Mouse (Mus musculus) left cerebral cortex, postnatal 4 days (tissue): ENCODE results near the gene Xndc1. TPM values are rescaled to one million over a fixed set of nuclear protein-coding genes. Genes with fewer than 3 reads are reported as not detected.
"Not testable (repeated sequence)": the region's sequence is repeated elsewhere in the genome, so short reads cannot be mapped to it uniquely, and the experiment has no call there.

Experiments
- DNase-seq: peaks from one replicate; pipeline ENCODE4 v3.0.0-alpha.2; 2022
- intact Hi-C: fragments of 180-260 bp; cut with DNase I; formaldehyde crosslinking; loops from one replicate; pipeline ENCODE4 v1.15.1; 2025
- total RNA-seq, 2 experiments: library from RNA; stranded (reverse); gene quantifications; 2 replicates each; pipeline ENCODE4 v1.2.3; 2021

The Xndc1 gene
- 10 to 100 TPM; 28.7 to 30.8 TPM for total RNA-seq

DNA sequence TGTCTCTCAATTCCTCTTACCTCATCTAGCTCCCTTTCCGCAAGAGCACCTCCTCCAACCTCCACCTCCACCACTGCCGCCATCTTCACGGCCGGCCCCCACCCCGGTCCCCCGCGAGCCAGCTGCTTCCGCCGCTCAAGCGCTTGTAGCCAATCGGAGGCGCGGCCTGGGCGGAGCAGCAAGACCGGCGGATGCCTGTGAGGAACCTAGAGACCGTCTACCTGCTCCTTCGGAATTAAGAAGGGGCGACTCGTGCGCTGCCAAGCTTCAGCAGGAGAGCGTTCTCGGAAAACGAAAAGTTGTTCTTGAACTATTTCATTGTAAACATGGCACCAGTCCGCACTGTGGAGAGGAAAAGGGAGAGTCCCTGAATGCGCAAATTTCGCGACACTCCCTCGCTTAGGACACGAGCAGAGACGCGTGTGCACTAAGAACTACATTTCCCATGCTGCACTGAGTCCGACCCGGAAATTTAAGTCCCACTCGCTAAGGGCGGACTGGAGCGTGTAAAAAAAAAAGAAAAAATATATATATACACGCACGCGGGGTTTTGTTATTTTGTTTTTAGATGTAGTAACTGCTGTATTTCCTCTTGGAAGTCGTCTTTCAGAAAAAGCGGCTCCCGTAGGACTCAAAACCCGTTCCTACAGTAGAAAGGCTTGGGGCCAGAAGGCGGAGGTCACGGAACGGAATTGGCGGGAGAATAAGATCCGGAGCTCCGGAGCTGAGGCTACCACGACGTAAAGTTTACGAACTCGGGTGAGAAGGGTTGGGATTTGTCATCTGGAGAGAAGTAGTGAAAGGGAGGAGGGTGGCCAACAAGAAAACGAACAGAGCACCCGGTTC is at the start of gene Xndc1, which contains the start of the genes Rnf121 and Xntrpc:
Gene Xndc1, plus strand, starts transcription at position 466 of the 846 bp plus-strand sequence.
Gene Rnf121, minus strand, starts transcription at position 424 of the 846 bp plus-strand sequence.
Gene Xntrpc, plus strand, starts transcription at position 668 of the 846 bp plus-strand sequence.
- intact Hi-C loops = no loop called here
- peak; percentile 93 for DNase-seq

DNA sequence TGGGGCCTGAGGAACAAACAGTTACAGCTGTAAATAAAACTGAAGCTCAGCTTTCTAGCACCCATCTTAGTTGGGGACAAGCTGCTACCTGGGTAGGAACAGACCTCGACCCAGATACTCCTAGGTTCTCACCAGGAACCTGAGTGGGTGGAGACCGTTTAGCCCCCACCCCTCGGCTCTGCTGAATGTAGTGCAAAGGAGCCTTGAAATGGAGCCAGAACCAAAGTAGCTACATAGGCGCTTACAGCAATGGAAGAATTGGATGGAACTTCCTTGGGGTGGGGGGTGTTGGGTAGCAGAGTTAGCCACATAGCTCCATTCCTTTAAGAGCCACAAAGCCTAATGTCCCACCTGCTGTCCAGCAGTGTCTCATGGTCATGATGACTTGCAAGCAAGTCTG is 48.4 kb upstream of the Xndc1 start:
- intact Hi-C loops = no loop called here
- DNase-seq = no peak

DNA sequence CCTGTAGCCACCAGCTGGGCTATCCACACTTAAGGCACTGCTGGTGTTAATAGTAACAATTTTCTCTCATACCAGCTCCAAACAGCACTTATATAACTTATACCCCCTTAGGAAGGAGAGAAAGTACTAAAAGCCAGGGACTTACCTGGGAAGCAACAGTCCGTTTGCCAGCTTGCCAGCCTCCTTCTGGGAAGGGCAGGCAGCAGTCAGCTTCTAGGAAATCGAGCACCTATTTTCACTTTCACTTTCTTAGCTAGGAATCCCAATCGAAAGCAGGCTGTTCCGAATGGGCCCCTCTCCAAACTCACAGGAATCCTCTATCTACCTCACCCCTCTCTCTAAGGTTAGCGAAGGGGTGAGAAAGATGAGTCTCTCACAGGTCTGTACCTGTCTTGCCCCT is 47.9 kb upstream of the Xndc1 start:
- intact Hi-C loops = no loop called here

DNA sequence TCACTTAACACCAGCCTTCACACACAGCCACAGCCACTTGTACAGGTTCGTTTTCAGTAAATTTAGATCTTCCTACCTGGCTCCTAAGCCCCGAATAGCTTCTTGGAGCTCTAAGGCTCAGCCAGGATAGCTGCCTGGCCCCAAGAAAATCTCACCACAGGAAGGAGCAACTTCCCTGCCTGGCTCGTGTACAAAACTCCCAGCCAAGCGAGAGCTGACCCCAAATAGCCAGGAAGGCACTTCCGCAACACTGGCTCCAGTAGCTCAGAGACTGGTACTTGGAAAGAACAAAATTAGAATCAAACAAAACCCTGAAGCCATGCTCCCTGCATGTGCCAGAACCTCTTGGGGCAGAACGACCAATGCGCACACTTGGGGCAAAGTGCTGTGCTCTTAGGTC is 47.3 kb upstream of the Xndc1 start:
- intact Hi-C loops = no loop called here
- DNase-seq = no peak

More for the DNA sequence above, 47.9 kb upstream of the Xndc1 start:
- no peak for DNase-seq

DNA sequence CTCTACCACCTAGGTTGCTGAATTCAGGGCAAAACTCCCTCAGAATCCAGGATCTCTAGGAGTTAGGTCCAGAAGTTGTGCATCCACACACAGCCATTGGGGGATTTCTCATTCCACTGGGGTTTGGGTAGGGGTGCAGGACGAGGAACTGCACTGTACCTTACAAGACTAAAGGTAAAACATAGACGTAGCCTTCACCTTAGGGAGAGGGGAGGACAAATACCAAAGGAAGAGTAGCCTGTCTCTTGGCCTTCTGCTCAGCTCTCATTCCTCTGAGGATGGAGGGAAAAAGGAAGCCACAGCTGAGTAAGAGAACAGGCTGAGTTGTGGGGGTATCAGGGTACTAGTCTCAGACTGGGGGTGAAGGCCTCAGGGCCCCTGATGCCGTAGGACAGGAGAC is 46.7 kb upstream of the Xndc1 start, which contains the start of gene Il18bp:
Gene Il18bp, minus strand, starts transcription at position 101 of the 400 bp plus-strand sequence.
- intact Hi-C loops = no loop called here
- DNase-seq = no peak

DNA sequence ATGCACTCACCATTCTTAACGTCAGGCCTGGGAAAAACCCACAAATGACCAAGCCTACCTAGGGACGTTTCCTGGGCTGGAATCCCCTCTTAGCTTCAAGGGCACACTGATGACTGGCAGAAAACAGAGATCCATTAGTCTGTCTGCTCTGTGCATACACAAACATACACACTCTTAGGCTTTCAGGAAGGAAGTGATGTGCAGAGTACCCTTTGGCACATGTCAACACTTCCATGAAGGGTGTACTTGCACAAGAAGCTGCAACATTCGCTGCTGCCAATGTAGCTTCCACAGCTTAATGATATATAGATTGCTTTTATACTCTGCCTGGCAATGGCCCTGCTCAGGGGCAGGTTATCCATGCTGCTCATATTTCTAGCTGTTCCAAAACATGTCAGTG is 45.9 kb upstream of the Xndc1 start:
- no peak for DNase-seq
- intact Hi-C loops = no loop called here

DNA sequence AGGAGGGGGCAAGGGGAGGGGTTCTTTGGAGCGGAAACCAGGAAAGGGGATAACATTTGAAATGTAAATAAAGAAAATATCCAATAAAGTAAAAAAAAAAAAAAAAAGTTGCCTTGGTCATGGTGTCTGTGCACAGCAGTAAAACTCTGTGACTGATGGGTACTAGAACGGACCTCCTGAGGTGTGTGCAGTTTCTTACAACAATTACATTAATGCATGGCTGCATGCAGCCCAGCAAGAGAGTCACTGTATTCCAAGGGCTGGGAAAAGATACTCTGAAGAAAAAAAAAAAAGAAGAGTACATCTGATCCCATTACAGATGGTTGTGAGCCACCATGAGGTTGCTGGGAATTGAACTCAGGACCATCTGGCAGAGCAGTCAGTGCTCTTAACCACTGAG is 44.4 kb upstream of the Xndc1 start:
- intact Hi-C loops, DNase-seq: not testable (repeated sequence)

DNA sequence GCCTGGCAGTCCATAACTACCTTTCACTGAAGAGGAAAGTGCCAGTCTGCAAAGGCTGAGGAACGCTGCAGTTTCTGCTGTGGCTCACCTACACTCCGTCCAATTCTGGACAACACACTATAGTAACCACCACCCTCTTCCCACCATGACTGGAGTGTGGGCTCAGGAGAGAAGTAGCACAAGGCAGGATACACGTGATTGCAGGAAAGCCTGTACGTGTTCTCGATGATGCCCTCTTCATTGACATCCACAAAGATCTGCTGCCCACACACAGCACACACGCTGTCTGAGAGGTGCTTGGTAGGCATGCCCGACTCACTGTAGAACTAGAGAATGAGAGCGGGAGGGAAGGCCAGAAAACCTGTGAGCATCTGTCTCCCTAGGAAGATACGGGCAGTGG is 41.5 kb upstream of the Xndc1 start:
- DNase-seq = no peak
- intact Hi-C loops = no loop called here

DNA sequence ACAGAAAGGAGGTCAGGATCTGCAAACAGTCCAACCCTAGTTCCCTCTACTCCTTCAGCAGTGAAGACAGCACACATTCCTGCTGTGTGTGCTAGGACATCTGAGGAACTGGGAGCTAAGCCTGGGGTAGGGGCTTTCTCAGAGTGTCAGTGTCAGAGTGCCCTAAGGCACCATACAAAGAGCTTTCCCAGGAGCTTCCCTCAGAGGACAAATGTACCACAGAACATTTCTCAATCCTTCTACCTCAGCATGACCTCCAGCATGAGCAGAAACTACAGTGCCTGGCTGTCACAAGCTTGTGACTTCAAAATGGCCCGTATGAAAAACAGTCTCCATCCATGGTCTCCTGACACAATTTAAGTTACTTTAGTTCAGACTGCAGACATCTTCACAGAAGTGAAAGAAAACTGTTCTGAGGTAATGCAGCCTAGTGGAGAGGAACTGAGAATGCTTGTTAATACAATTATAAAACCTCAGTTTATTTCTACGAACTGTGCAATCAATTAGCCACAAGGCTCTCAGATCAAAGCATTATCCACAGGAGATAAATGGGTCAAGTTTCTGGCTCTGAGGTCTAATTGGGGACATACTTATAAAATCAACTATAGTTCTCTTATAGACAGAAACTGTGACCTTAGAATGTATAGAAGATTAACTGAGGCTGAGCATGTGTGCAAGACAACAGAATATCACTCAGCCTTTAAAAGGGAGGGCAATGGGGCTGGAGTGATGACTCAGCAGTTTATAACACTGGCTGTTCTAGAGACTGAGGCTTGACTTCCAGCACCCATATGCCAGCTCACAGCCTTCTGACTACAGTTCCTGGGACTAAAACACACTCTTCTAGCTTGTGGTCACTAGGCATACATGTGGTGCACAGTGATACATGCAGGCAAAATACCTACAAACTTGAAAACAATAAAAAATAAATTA is 39.9 kb upstream of the Xndc1 start:
- intact Hi-C loops = no loop called here

DNA sequence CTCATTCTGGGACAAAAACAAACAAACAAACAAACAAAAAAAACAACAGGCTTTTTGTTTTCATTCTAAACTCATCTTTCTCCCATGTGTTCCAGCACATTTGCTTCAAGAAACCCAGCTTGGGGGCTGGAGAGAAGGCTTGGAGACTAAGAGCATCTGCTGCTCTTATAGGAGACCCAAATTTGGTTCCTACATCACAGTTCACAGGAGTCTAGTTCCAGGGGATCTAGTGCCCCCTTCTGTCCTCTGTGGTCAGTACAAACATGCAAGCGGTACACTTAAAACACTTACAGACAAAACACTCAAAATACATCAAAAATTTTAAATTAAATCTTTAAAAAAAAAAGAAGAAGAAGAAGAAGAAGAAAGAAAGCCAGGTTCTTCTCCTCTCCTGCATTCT is 30.4 kb upstream of the Xndc1 start:
- DNase-seq = no peak
- intact Hi-C loops = no loop called here

More for the DNA sequence above, 39.9 kb upstream of the Xndc1 start:
- no peak for DNase-seq

DNA sequence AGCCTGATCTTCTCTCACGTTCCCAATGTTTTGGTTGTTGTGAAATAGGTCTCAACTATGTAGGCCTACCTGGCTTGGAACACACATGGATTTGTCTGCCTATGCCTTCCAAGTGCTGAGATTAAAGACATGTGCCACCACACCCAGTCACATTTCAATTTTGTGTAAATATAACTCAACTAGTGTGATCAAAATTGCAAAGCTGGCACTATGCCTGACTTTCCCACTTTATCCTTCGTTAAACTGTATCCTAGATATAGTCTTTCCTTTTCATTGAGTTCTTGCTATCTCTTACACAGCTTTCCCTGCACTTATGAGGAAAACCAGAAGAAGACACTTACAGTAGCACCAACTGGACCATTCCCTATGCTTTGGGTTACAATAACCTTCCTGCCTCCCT is 29.8 kb upstream of the Xndc1 start:
- intact Hi-C loops = no loop called here
- DNase-seq = no peak

DNA sequence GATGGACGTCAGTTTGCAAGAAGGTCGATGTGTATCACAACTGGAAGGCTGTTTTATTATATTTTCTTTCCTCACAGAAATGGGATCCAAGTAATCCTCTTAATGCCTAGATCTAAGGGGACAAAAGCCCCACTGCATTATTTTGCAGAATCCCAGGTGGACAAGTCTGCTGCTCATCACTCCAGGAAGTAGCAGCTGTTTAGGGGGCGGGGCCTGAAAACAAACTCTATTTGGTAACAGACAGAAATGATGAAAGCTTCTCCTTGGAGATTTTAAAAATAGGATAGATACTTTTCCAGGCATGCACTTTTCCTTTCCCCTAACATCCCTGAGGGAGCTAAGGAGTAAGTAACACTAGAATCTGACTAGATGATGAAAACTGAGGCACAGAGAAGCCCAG is 28.0 kb upstream of the Xndc1 start:
- intact Hi-C loops = no loop called here
- DNase-seq = no peak

DNA sequence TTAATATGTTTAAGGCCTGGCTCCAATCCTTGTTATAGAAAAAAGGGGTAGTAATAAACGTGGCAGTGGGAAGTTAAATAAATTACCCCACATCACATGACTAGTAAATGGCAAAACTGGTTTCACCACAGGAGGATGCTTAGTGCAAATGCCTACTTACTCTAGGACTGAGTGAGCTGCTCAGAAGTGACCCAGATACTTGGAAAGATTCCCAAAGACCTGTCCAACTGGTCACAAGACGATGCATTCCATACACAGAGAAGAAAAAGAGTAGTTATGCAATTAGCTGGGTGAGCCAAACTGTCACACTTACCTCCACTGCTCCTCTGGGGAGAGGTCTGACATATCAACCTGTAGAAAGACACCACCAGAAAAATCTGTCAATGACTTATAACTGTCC is 23.0 kb upstream of the Xndc1 start:
- intact Hi-C loops = no loop called here
- no peak for DNase-seq

DNA sequence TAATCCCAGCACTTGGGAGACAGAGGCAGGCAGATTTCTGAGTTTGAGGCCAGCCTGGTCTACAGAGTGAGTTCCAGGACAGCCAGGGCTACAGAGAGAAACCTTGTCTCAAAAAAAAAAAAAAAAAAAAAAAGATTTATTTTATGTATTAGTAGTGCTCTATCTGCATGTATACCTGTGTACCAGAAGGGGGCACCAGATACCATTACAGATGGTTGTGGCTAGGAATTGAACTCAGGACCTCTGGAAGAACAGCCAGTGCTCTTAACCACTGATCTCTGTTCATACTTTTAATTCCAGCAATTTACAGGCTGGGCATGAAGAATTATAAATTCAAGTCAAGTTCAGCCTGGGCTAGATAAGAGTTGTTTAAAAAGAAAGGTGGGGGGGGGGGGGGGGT is 16.8 kb upstream of the Xndc1 start:
- DNase-seq, intact Hi-C loops: not testable (repeated sequence)

DNA sequence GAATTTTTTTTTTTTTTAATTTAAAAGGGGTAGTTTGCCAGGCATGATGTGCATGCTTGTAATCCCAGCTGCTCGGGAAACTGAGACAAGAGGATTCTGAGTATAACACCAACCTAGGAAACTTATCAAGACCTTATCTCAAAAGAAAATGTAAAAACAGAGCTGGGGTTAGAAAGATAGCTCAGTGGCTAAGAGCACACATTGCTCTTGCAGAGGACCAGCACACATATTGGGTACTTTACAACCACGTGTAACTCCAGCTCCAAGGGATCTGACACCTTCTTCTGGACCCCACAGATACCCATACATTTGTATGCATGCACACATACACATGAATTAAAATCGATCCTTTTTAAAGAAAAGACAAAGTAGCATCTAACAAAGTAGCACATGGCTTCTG is 4.0 kb upstream of the Xndc1 start:
- intact Hi-C loops = no loop called here
- no peak for DNase-seq

DNA sequence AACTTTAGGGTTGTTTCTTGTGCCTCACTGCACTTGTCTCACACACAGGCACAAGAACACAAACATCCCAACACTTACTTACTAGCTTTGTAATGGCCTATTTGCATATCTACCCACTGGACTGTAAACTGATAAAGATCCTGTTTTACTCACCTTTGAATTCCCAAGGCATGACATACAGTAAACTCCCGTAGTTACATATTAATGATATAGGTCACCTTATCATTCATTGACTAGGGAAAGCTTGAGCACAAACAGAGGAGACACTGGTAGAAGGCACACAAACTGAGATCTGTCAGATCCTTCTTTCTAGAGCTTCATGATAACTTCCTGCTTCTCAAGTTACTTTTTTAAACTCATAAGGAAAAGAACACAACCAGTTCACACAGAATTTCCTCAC is 3.1 kb upstream of the Xndc1 start:
- intact Hi-C loops = no loop called here
- no peak for DNase-seq

DNA sequence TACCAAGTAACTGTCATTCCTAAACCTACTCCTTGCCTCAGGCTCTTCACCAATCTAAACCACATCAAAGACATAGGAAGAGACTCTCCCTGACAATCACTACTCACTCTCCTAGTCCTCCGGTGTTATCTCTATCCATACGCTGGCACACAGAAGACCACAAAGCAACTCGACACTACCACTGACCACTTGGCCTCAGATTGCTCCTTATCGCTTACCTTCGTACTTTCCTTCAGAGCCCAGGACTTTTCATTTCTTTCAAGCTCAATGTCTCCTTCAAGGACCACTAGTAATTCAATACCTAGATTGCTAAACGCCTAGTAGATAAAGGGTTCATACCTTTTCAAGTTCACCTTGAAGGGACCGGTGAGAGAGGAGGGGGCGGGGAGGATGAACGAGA is 1.4 kb upstream of the Xndc1 start:
- no peak for DNase-seq
- intact Hi-C loops = no loop called here

DNA sequence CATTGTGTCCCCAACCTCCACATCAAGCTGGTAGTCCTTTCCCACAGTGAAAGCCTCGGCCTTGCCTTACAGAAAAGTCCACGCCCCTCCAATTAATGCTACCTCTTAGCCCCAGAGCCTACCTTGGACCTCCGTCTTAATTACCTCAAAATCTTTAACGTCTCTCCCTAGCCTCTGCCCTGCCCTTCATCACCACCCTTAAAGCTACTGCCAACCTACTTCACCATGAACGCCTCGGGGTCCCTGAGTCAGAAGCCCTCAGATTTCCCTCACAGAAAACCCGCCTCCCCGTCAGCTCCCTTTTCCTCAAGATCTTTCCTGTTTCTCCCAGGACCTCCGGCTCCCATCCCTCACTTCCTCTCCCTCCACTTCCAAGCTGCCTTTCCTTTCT is 661 bp upstream of the Xndc1 start:
- peak; percentile 14 for DNase-seq
- intact Hi-C loops = no loop called here

DNA sequence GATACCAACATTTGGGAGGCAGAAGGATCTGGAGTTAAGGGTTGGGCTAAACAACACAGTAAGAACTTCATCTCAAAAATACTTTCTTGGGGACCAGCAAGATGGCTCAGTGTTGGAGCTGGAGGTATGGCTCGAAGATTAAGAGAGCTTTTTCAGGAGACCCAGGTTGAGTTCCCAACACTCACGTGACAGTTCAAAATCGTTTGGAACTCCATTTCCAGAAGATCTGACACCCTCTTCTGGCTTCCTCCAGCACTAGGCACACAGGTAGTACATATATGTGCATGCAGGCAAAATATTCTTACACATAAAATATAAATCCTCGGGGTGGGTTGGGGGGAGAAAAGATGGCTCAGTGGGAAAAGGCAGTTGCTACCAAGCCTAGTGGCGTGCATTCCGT is 1.1 kb downstream of the Xndc1 start:
- DNase-seq = no peak
- intact Hi-C loops = no loop called here

DNA sequence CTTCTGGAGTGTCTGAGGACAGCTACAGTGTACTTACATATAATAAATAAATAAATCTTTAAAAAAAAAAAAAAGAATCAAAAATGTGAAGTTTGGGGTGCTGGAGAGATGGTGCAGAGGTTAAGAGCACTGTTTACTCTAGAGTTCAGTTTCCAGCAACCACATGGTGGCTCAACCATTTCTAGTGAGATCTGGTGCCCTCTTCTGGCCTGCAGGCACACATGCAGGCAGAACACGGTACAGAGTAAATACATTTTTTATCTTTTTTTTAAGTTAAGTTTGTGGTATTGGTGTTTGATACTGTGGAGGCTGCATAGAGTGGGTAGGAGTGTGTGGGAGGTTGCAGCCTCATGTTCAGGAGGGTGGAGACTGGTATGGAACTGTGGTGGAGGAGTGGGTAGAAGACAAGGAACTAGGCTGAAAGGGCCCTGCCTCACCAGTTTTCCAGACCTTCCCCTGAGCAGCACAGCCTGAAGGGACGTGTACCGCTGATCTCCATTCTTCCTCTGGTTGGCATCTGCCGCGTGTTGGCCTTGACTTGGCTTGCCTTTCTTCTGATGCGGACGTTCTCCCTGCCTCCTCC is 11.5 kb downstream of the Xndc1 start:
- DNase-seq = no peak
- intact Hi-C loops = loop anchor here (10.0 kb wide), 2 partner anchors 162 to 422 kb away; no protein-coding TSS in a partner anchor

DNA sequence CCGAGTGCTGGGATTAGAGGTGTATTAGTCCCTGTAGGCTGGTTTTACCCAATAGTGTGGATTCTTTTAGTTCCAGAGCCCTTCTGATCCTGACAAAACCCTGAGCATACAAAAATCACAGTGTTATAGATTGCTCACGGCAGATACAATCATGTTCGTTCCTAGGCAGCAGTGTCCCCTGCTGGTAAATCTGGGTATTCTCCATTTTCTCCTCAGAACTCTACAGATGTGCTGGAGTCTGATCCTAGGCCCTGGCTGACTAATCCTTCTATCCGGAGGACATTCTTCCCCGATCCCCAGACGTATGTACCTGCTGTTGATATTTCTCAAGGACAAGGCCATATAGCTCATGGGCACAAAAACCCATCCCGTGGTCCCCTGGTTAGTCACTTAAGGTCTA is 13.2 kb downstream of the Xndc1 start:
- DNase-seq = no peak
- intact Hi-C loops = loop anchor here (10.0 kb wide), 2 partner anchors 164 to 424 kb away; no protein-coding TSS in a partner anchor
